Mouse (Mus musculus) lung, adult 2 months (tissue): ENCODE measurements around the gene Stab2.

Experiments
- CTCF ChIP-seq: fragments of 200-500 bp; IDR thresholded peaks from 2 replicates; pipeline ENCODE4 v1.5.1; 2011; ENCODE audit warnings: mild to moderate bottlenecking, low read length, control low read depth; ENCODE audit not compliant: insufficient read depth
- POLR2A ChIP-seq: fragments of 200-500 bp; IDR thresholded peaks from 2 replicates; pipeline ENCODE4 v1.6.1; 2011; ENCODE audit warnings: low read depth, mild to moderate bottlenecking, control low read depth, low read length, borderline replicate concordance; ENCODE audit errors: extremely low read depth

GRCm38 (mm10) chr10:86889440-86889839, 118.4 kb downstream of the Stab2 start:
- TF ChIP-seq CTCF (no peak), POLR2A (no peak)
